In genomic region chr3:96506396-96507047, GRCm38 (mm10) we compare ENCODE assay signal across 27 mouse cellular contexts. TPM values are rescaled to one million over a fixed set of nuclear protein-coding genes. Genes with fewer than 3 reads are reported as not detected.
A peak's percentile ranks its signal among the peaks of the same experiment; 100 is the strongest.
DNase-seq lines count a peak whose midpoint lies in the region; ATAC-seq and TF ChIP-seq lines count a peak whose summit lies in the region.
"Had no signal": no experiment of that assay in that cellular context is flagged by ENCODE, and none has a peak within 500 bp of the region (broad histone marks: within the 10 kb centered on the region; RNA-seq: fewer than 3 reads in every experiment).

No protein-coding gene starts in this region.

- no peak overlapping the region for H3K4me3 ChIP-seq in heart, embryonic 11.5 days (ENCODE audit: low read depth, low read length)
- peak overlapping the region; percentile 4 to 35; a peak in 3 of 4 replicates for H3K4me3 ChIP-seq in ES-E14 (ENCODE audit: insufficient read depth in 1 of 2, low read depth in 1 of 2, low read length in 2 of 2, poor library complexity in 1 of 2, severe bottlenecking in 1 of 2)
- H3K4me3 ChIP-seq: heart, embryonic 15.5 days; hindbrain, embryonic 12.5 days; left cerebral cortex, adult 2 months had no signal

- H3K27me3 ChIP-seq in heart, embryonic 11.5 days (ENCODE audit: control insufficient read depth, insufficient read depth, low read length) = no peaks in the 10 kb centered on the region
- H3K27me3 ChIP-seq: heart, embryonic 15.5 days; hindbrain, embryonic 12.5 days; Patski had no signal

- H3K36me3 ChIP-seq in heart, embryonic 11.5 days (ENCODE audit: control insufficient read depth, insufficient read depth, low read length) = no peaks in the 10 kb centered on the region
- no peaks in the 10 kb centered on the region for H3K36me3 ChIP-seq in ES-E14 (ENCODE audit: control insufficient read depth, insufficient read depth, low read length, poor library complexity, severe bottlenecking)
- H3K36me3 ChIP-seq: heart, embryonic 15.5 days; hindbrain, embryonic 12.5 days had no signal

- H3K4me2 ChIP-seq in heart, embryonic 11.5 days = no peak overlapping the region
- H3K4me2 ChIP-seq: heart, embryonic 15.5 days; hindbrain, embryonic 12.5 days had no signal

- ATAC-seq in heart, embryonic 11.5 days (replicated peaks; ENCODE audit: insufficient number of reproducible peaks, low FRiP score, low TSS enrichment) = no peak
- ATAC-seq: Patski had no signal

- in situ Hi-C loops in ES-E14 (cut with MboI; ENCODE audit: low sequenced_read_pairs in 2 of 2, unreplicated experiment in 2 of 2) = no loop called here

- H3K9me3 ChIP-seq in heart, embryonic 11.5 days (replicated peaks; ENCODE audit: control insufficient read depth, low read length) = no peaks in the 10 kb centered on the region
- H3K9me3 ChIP-seq in ES-E14 (ENCODE audit: control insufficient read depth, insufficient read depth, low read depth, low read length) = no peaks in the 10 kb centered on the region
- H3K9me3 ChIP-seq: heart, embryonic 15.5 days; hindbrain, embryonic 12.5 days had no signal

- 79% methylated on average over 9 of the region's 9 CpGs for WGBS in heart, embryonic 11.5 days (ENCODE audit: insufficient replicate concordance)

- H3K4me1 ChIP-seq in heart, embryonic 11.5 days (ENCODE audit: control insufficient read depth, insufficient read depth, low read length) = no peaks in the 10 kb centered on the region
- H3K4me1 ChIP-seq in ES-E14 (ENCODE audit: control insufficient read depth in 2 of 2, insufficient read depth in 2 of 2, low read length in 2 of 2, poor library complexity in 1 of 2) = peaks cover 0 to 4% of the 10 kb centered on the region in 2 experiments; a peak in 2 of 4 replicates
- H3K4me1 ChIP-seq: hindbrain, embryonic 12.5 days had no signal

- DNase-seq in heart, adult 8-10 months (ENCODE audit: low spot score) = peak; percentile 49
- peak; percentile 8 to 15 for DNase-seq in right cerebral cortex, postnatal 10 days (ENCODE audit: low spot score in 2 of 2)
- no peak for DNase-seq in right cerebral cortex, adult 18-20 months
- no peak for DNase-seq in ES-E14 (ENCODE audit: low read depth, low spot score)
- no peak for DNase-seq in cerebellum, adult 9-11 months
- no peak for DNase-seq in left cerebral cortex, adult 18-20 months (ENCODE audit: low spot score in 2 of 2)
- DNase-seq: adrenal gland, postnatal 25 days; cerebellum, adult 11-12 months; cerebellum, postnatal 25 days; embryo, embryonic 11 days; kidney, adult 18-20 months; kidney, postnatal 14 days; left cerebral cortex, postnatal 4 days; liver; lung, postnatal 14 days; retina, postnatal 1 day had no signal

- H3K9ac ChIP-seq in heart, embryonic 11.5 days (ENCODE audit: low read depth, low read length) = no peak overlapping the region
- H3K9ac ChIP-seq in ES-E14 (ENCODE audit: insufficient read depth, low read depth, low read length, poor library complexity, severe bottlenecking) = no peak overlapping the region
- H3K9ac ChIP-seq: heart, embryonic 15.5 days; hindbrain, embryonic 12.5 days had no signal

- H3K27ac ChIP-seq in heart, embryonic 11.5 days (ENCODE audit: low read depth, low read length) = no peak overlapping the region
- no peak overlapping the region for H3K27ac ChIP-seq in ES-E14 (ENCODE audit: insufficient read depth, low read depth, low read length, poor library complexity, severe bottlenecking)
- H3K27ac ChIP-seq: heart, embryonic 15.5 days; hindbrain, embryonic 12.5 days; left cerebral cortex, adult 2 months; stomach, postnatal 0 days had no signal

TF ChIP-seq in ES-E14, 5 proteins besides CTCF, POLR2A, EP300 and RAD21:
- TF ChIP-seq ZNF384 (IDR thresholded peaks at IDR 0.05; ENCODE audit: low read depth, low read length) (no peak), MAFK (IDR thresholded peaks at IDR 0.05; ENCODE audit: insufficient read depth, low read depth, low read length) (no peak), HCFC1 (IDR thresholded peaks at IDR 0.05; ENCODE audit: borderline replicate concordance, insufficient read depth, low read length) (no peak), ZC3H11A (IDR thresholded peaks at IDR 0.05; ENCODE audit: borderline replicate concordance, low read depth, low read length) (no peak), CHD2 (IDR thresholded peaks at IDR 0.05; ENCODE audit: low read depth, low read length) (no peak)

RNA-seq across cellular contexts. Expression of gene Hfe2, which starts 18.4 kb away (rescaled TPM):
- total RNA-seq in heart, adult 8-10 months (2022) = 100 to 1,000 TPM; 271 to 333 (median 312) TPM
- 7.4 and 9.3 TPM in 2 replicates for polyA plus RNA-seq in heart, embryonic 11.5 days (2014; fragmentation: Nextera tagmentation; extraction: Ambion mirVana)
- 1.0 and 1.2 TPM in 2 replicates for total RNA-seq in ES-E14 (2012; rRNA removed)
- 1 to 10 TPM; 1.3 to 1.5 TPM for total RNA-seq in left cerebral cortex, adult 18-20 months (2021)
- total RNA-seq: adrenal gland, postnatal 25 days; megakaryocyte-erythroid progenitor cell, adult 5-6 weeks had no signal
- polyA plus RNA-seq: Patski had no signal

RNA-seq across cellular contexts. Expression of gene Txnip, which starts 51.2 kb away (rescaled TPM):
- total RNA-seq in heart, adult 8-10 months (2022) = 100 to 1,000 TPM; 346 to 908 (median 654) TPM
- 106 and 121 TPM in 2 replicates for polyA plus RNA-seq in heart, embryonic 11.5 days (2014; fragmentation: Nextera tagmentation; extraction: Ambion mirVana)
- total RNA-seq in ES-E14 (2012; rRNA removed) = 128 and 161 TPM in 2 replicates
- 10 to 100 TPM; 19.4 to 25.9 TPM for total RNA-seq in left cerebral cortex, adult 18-20 months (2021)

RNA-seq across cellular contexts. Expression of gene BC107364, which starts 54.4 kb away (rescaled TPM):
- total RNA-seq in heart, adult 8-10 months (2022) = not detected
- polyA plus RNA-seq in heart, embryonic 11.5 days (2014; fragmentation: Nextera tagmentation; extraction: Ambion mirVana) = 0.43 TPM in 1 of 2 replicates, not detected in the other
- not detected in 2 replicates for total RNA-seq in ES-E14 (2012; rRNA removed)
- not detected for total RNA-seq in left cerebral cortex, adult 18-20 months (2021)
- total RNA-seq: adrenal gland, postnatal 25 days; gastrocnemius, adult 8-10 months; left cerebral cortex, adult 2 months; left cerebral cortex, postnatal 4 days; megakaryocyte-erythroid progenitor cell, adult 5-6 weeks; midbrain, postnatal 0 days had no signal
- polyA plus RNA-seq: embryonic facial prominence, embryonic 14.5 days; hindbrain, embryonic 12.5 days; liver, embryonic 16.5 days; midbrain, postnatal 0 days; Patski had no signal

Comparison
In these comparisons a context has a peak if more than half of its experiments do, and no peak if none do; other contexts are left out.
1. DNase-seq: peak in heart, adult 8-10 months (single experiment) and right cerebral cortex, postnatal 10 days (2 of 2); none in right cerebral cortex, adult 18-20 months (single experiment), ES-E14 (single experiment), cerebellum, adult 9-11 months (single experiment) and left cerebral cortex, adult 18-20 months (0 of 2).
2. RNA of gene Hfe2, which starts 18.4 kb away (total RNA-seq): 271 to 333 TPM in heart, adult 8-10 months; 1.3 to 1.5 TPM in left cerebral cortex, adult 18-20 months and 1.0 to 1.2 TPM in ES-E14; every median in the first group is over 100 times any median in the second.